Mouse (Mus musculus) E14TG2a.4 (cell line): ENCODE results near the gene Stx1b.

Experiments
- CTCF ChIP-seq: conservative IDR thresholded peaks from 2 replicates; pipeline ENCODE4 v1.5.1; 2014; ENCODE audit warnings: low read length
- NANOG ChIP-seq: IDR thresholded peaks from 2 replicates; pipeline ENCODE4 v1.6.1; 2014; ENCODE audit warnings: borderline replicate concordance, low read length, mixed read lengths

DNA sequence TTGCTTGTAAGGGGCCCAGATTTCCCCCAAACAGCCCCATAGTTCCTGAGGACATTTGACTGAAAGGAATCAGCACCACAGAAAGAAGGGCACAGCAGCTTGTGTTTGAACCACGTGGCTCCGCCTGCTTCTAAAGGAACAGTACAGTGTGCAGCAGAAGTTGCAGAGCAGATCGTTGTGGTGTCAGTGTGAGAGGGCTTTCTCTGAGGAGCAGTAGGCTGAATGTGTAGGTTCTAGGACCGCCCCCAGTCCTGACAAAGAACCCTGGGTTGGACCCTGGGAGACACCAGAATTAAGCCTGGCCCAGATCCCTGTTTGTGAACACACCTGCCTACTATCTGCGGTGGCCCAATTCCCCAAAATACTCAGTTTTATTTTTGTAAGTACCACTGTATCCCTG is 53.1 kb downstream of the Stx1b start:
- TF ChIP-seq CTCF (no peak), NANOG (no peak)
